Mouse (Mus musculus) neural tube, embryonic 10.5 days (tissue): ENCODE measurements around the gene Rp9.
"Not testable (repeated sequence)": the region's sequence is repeated elsewhere in the genome, so short reads cannot be mapped to it uniquely, and the experiment has no call there.

Experiments used
- DNase-seq: peaks from one replicate; pipeline ENCODE4 v3.0.0-alpha.2; 2017; ENCODE audit warnings: low spot score; ENCODE audit errors: extremely low spot score

Rp9 gene

GRCm38 (mm10) chr9:22461946-22462345 lies 7.6 kb downstream of the Rp9 start:
- no peak for DNase-seq

DNA sequence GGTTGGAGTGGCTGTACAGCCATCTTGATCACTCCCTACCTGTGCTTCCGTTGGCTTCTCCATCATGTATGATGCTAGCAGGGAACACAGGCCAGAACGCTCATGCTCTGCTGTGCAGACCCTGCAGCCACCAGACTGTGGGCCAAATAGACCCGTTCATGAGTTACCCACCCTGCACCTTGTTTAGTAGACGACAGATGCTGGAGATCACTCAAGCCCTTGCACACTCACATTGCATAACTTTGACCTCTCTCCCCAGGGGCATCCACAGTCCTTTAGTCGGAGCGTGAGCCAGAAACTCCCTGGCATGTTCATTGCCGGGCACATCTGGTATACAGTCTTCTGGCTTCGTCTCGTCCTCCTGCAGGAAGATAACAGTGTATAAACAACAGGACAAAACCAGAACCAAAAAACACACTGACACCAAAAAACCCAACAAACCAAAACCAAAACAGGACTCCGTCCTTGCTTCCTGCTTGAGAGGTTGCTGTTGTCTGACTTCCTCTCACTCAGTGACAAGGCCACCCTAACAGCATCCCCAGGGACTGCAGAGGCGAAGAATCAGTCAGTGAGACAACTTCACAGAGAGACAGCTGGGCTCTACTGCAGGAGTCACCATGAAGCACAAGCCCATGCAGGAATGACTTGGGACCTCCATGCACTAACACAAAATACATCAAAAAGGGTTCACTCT lies 12.3 kb downstream of the Rp9 start:
- no peak for DNase-seq

GRCm38 (mm10) chr9:22455041-22455440 lies 14.5 kb downstream of the Rp9 start:
- no peak for DNase-seq

- not testable (repeated sequence) for DNase-seq
These were observed 15.6 kb downstream of the Rp9 start, which contains the start of gene Gm17545 for GRCm38 (mm10) chr9:22453990-22454389. Gm17545 (plus strand) TSS chr9:22454290.

GRCm38 (mm10) chr9:22453501-22453924 lies 16.0 kb downstream of the Rp9 start:
- no peak for DNase-seq

DNA sequence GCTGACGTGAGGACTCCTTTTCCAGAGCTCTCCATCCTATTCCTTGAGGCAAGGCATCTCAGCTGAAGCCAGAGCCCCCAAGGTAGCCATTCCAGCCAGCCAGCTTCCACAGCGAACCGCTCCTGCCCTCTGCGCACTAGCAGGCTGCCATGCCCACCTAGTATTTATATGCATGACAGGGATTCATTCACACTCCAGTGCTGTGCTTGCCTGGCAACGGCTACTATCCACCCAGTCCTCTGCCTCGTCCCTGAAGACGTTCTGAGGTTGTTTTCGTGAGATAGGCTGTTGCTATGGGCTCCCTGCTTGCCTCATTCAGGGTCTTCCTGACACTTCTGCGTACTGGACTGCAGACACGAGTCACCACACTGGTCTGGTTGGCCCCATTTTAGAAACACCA lies 16.8 kb downstream of the Rp9 start:
- no peak for DNase-seq

DNA sequence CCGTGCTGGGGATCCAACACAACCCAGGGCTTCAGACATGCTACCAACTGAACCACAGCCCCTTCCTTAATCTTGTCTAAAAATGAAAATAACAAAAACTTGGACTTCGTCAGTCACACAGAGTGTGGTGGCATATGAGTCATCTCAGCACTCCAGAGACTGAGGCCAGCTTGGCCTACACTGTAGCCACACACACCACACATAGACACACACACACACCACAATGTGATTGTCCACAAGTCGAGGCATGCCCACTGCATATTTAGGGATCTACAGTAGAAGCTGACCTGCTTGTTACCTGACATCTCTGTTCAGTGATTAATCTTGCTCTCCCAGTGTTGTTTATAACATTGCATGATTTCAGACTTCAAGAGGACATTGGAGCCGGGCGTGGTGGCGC lies 20.3 kb downstream of the Rp9 start:
- no peak for DNase-seq

DNA sequence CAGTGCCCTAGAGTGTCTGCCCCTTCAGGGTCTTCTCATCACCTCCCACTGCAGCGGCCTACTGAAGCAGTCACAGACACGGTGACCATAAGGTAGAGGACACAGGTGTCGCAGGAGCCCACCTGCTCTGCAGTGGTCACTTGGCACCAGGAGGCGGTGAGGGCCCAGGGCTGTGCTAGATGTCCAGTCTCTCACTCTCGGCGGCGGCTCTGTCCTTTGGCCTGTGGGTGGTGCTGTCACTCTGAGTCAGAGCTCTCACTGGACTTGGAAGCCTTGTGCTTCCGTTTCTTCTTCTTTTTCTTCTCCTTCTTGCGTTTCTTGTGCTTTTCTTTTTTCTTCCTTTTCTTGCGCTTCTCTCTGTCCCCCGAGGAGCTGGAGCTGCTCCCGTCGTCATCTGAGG lies 21.1 kb downstream of the Rp9 start:
- DNase-seq, result no peak

GRCm38 (mm10) chr9:22447213-22447612 lies 22.3 kb downstream of the Rp9 start:
- DNase-seq, result no peak

GRCm38 (mm10) chr9:22445123-22445522 lies 24.4 kb downstream of the Rp9 start:
- DNase-seq, result no peak

GRCm38 (mm10) chr9:22443157-22443556 lies 26.4 kb downstream of the Rp9 start:
- DNase-seq, result no peak

DNA sequence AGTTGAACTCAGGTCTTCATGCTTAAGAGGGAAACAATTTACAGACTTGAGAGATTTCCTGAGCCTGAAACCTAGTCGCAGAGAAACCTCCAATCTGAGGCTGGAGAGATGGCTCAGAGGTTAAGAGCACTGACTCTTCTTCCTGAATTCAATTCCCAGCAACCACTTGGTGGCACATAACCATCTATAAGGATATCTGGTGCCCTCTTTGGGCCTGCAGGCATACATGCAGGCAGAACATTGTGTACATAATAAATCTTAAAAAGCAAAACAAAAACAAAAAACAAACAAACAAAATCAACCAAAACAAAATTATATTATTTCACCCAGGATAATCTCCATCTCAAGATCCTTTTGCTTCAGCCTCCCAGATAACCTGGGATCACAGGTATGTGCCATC lies 30.7 kb downstream of the Rp9 start:
- no peak for DNase-seq

- no peak for DNase-seq
These were observed 35.4 kb downstream of the Rp9 start for GRCm38 (mm10) chr9:22434101-22434500.

GRCm38 (mm10) chr9:22433221-22433620 lies 36.3 kb downstream of the Rp9 start:
- DNase-seq, result no peak

- DNase-seq, result no peak
These were observed 39.2 kb downstream of the Rp9 start for GRCm38 (mm10) chr9:22430315-22430840.

DNA sequence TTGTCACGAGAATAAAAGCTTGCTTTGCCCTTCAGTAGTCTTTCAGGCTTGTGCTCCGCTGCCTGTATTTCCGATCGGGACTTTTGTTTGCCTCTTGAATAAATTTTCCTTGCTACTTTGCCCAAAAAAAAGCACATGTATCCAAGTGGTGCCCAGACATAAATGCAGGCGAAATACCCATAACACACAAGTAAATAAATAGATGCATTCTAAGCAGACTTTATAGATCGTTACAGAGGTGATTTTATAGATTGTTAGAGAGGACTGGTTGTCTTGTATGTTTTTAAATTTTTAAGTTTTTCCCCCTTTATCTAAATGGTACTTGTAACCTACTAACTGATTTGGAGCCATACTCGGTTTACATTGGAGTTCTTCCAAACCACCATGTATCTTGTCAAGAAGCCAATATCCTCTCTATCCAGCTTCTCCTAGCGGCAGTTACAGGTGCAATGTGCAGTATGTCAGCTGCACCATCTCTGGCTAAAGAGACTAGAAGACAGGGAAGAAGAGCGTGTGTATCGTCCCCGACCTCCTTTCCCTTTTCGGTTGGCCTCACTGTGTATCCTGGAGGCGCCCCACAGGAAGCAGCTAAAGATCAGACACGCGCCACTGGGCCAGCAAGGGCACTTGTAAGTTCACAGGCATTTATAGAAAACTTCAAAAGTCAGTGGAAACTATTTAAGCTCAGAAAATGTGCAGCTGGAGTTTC lies 39.9 kb downstream of the Rp9 start:
- no peak for DNase-seq

GRCm38 (mm10) chr9:22428666-22429410 lies 40.7 kb downstream of the Rp9 start:
- no peak for DNase-seq

GRCm38 (mm10) chr9:22428028-22428665 lies 41.4 kb downstream of the Rp9 start:
- no peak for DNase-seq

- no peak for DNase-seq
These were observed 44.8 kb downstream of the Rp9 start for GRCm38 (mm10) chr9:22424719-22425118.

DNA sequence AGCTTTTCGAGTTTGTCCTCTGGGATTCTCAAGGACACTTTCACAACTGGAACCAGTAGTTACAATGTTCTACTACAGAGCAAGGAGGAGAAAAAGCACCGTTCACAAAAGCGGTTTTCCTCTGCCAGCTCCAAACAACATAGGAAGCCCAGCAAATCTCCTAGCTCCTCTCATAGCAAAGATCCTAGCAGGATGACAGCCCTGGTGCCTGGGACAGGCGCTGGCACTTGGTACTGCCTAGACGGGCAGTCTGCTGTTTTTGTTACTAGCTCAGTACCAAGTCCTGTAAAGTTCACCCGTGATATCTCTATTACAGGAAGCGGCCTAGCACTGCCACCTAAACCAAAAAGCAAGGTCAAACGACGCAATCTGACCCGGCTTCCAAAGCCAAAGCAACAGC lies 45.3 kb downstream of the Rp9 start:
- no peak for DNase-seq

GRCm38 (mm10) chr9:22423507-22423906 lies 46.0 kb downstream of the Rp9 start:
- DNase-seq, result no peak

DNA sequence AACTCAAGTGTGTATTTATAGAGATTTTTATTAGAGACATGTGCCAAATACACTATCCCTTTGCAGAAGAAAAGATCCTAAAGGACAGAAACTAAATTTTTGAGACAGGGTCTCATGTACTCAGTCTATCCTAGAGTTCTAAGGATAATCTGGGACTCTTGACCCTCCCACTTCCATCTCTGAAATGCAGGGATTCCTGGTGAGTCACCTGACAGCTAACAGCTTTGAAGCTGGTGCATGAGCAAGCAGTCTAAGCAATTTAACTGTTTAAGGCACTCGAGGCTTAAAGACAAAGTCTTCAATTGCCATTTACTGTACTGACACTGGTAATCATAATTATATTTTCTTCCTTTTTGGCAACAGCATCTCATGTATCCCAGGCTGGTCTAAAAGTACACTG lies 47.0 kb downstream of the Rp9 start:
- no peak for DNase-seq
